Mouse (Mus musculus) thymus, postnatal 14 days (tissue): Measurements from ENCODE around the gene Mdm2.
A peak's percentile ranks its signal among the peaks of the same experiment; 100 is the strongest.
"Not testable (repeated sequence)": the region's sequence is repeated elsewhere in the genome, so short reads cannot be mapped to it uniquely, and the experiment has no call there.

Source experiments
- DNase-seq: peaks from one replicate; pipeline ENCODE4 v3.0.0; 2021

Gene Mdm2

DNA sequence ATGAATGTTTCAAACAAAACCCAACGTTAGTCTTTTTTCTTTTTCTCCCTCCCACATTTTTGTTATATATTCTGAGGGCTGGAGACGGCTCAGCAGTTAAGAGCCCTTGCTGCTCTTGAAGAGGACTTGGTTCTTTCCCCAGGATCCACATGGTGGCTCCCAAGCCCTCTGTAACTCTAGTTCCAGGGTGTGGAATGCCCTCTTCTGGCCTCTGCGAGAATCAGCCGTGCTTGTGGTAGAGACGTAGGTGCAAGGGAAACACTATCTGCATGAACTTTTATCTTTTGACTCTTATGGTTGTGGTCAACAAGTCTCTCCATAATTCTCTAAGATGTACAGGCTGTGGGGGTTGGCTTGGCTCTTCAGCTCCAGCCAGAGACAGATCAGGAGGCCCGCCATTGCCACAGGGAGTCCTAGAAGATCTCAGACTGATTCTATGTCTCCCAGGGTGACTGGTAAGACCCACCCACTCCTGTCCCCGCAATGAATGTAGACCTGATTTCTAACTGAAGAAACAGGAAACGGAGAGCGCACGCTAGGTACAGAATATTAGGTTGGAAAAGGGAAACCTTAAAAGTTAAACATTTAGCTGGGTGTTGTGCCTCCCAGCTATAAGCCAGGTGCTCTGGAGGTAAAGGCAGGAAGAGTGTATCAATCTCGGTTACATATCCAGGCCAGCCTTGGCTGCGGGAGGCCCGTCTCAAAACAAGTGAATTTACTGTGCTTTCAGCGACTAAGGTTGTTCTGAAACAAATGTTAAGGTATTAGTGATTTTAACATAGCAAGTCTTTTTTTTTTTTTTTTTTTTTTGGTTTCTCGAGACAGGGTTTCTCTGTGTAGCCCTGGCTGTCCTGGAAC lies 20.9 kb upstream of the Mdm2 start:
- DNase-seq, result peak; percentile 80

DNA sequence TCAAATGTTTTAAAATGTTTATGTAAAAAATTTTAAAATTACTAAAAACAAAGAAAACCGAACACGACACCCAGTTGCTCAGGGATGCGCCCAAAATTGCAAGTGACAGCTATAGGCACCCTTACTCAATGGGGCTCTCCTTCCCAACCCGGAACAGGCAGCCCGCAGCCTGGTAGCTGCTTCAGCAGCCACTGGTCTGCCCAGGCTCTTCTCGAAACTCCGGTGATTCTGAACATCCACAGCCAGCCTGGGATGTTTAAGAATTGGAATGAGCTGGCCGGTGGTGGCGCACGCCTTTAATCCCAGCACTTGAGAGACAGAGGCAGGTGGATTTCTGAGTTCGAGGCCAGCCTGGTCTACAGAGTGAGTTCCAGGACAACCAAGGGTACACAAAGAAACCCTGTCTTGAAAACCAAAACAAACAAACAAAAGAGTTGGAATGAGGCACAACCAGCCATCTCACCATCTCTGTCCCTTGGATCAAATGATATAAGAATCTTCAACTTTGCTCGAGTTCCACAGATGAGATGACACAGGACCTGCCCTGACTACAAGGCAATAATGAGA lies 20.2 kb upstream of the Mdm2 start:
- no peak for DNase-seq

DNA sequence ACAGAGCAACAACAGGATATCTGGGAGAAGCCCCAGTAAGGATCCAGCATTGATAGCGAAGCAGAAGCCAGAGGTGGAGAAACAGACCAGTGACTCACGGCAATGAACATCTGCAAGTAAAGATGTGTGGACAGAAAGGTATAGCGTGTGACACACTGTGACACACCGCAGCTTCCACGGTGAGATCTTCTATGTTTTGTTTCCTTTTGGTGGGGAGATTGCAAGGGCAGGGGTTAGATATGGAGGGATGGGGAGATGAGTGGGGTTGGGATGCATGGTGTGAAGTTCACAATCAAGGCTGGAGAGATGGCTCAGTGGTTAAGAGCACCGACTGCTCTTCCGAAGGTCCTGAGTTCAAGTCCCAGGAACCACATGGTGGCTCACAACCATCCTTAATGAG lies 19.6 kb upstream of the Mdm2 start:
- DNase-seq, result no peak

DNA sequence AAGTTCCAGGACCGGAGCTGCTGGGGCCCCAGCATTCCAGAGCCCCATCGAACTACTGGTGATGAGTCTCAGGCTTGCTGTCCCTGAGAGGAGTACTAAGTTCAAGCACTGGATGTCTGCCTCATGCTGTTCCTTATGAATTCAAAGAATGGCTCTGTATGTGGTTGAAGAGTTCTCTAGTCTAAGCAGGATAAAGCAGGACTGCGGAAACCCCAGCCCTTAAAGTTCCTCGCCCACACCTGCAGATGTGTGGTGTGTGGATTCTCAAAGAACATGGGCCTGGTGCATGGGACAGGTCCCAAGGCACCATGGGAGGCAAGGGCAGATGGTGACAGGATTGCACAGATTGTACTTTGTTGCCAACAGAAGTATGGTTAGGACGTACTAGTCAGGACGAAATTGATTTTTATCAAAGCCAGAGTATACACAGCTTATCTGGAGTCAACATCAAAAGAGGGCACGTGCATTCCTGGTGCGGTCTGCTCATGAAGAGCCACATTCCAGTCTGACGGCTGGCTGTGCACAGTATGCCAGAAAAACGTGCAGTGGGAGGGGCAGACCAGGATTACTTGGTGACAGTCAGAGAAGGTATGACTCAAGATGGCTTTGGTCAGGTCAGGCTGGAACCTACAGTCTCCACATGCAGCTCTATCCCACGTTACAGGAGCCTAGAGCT lies 18.7 kb upstream of the Mdm2 start:
- no peak for DNase-seq

DNA sequence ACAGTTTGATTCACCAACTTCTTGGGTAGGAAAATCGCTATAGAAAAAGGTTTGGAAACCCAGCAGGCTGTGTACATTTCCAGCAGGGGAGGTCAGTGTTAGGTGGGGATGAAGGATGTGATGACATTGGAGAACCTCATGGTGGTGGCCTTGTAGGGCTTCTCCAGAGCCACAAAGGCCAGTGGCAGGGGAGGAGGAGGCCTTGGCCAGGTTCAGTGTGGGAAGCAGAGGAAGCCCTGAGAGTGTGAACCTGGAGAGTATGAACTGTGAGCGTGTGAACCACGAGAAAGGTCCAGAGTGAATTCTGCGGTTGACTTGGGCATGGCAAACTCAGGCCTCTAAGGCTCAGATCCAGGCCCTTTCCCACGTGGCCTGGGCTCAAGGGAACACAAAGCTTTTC lies 18.0 kb upstream of the Mdm2 start:
- no peak for DNase-seq

DNA sequence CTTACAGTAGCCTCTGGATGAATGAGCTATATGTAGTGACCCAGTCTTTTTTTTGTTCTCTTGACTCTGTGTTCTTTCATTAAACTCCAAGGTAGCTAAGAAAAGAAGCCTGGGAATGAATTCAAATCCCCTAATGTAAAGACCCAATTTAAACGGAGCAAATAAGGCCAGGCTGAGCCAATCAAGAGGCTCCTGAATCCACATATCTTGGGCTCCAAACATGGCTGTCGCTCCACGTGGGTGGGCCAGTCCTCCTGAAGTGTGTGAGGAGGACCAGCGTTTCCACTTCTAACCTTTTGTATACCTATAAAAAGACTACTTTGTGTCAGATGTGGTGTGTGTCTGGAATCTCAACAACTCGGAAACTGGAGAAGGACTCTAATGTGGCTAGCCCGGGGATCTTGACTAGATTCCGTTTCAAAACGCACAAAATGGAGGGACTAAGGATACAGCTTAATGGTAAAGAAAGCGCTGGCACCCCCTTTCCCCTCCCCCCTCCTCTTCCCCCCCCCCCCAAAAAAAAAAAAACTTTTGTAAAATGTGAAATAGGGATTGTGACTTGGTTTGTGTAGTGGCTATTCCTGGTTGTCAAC lies 17.1 kb upstream of the Mdm2 start:
- DNase-seq, result no peak

DNA sequence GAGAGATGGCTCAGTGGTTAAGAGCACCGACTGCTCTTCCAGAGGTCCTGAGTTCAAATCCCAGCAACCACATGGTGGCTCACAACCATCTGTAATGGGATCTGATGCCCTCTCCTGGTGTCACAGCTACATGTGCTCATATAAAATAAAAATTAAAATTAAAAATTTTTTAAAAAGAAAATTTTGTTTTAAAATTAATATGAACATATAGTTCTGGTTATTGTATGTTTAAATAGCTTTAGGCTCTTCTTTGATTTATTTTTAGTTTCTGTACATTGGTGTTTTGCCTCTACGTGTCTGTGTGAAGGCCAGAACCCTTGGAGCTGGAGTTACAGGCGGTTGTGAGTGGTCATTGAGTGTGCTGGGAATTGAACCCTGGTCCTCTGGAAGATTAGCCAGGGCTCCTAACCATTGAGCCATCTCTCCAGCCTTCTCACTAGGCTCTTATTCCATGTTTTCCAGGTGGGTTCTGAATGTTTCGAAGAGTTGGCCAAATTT lies 16.4 kb upstream of the Mdm2 start:
- DNase-seq, result no peak

DNA sequence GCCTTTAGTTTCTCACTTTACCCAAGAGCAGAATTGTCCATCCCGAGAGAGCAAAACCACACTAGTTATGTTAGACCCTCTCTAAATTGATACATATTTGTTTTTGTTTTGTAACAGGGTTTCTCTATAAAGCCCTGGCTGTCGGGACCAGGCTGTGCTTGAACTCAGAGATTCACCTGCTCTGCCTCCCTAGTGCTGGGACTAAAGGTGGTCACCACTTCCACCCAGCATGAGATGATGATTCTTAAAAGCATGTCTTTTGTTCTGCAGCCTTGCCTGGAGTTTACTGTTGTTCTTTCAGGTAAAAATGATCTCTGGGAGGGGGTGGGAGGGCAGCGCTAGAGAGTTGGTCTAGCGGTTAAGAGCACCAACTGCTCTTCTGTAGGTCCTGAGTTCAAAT lies 15.8 kb upstream of the Mdm2 start:
- DNase-seq, result no peak

DNA sequence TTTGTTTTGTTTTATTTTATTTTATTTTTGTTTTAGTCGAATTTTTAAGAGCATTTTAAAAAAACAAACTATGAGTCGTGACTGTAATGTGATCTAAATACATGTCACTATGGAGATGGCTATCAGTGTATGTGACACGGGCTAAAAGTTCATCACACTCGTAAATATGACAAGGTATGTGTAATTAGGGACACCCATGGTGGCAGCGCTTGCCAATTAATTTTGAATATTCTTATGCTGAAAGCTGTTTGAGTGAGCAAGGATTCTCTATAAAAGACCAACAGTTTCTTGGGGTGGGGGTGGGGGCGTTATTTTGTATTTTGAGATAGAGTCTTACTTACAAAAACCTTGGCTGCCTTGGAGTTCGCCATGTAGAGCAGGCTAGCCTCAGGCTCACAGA lies 15.1 kb upstream of the Mdm2 start:
- no peak for DNase-seq

DNA sequence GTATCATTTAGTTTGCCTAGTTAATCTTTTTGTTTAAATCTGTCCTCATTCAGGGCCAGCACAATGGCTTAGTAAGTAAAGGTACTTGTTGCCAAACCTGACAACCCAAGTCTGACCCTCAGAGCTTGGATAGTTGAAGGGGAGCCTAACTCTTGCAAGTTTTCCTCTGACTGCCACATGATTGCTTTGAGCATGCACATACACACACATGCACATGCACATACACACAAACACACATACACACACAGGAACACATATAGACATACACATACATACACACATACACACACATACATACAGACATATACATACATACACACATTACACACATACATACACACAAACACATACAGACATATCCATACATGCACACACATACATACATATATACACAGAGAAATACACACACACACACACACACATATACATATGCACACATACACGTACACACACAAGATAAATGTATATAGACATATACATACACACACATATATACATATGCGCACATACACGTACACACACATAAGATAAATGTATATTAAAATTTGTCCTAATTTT lies 14.3 kb upstream of the Mdm2 start:
- DNase-seq, result no peak

DNA sequence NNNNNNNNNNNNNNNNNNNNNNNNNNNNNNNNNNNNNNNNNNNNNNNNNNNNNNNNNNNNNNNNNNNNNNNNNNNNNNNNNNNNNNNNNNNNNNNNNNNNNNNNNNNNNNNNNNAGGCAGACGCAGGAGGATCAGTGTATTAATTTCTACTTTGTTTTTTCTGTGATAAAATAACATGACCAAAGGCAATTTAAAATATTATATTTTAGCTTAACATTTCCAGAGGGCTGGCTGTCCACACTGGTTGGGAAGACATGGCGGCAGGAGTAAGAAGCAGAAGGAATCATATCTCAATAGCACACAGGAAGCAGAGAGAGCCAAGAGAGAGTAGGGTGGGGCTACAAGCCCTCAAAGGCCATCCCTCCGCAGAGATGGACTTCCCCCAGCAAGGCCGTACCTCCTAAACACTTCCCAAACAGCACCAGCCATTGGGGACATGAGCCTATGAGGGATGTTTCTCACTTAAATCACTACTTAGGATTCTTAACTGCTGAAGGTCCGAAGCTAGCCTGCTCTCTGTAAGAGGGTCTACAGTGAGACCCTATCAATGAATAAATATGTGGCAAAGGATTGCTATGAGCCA lies 13.7 kb upstream of the Mdm2 start:
- no peak for DNase-seq

DNA sequence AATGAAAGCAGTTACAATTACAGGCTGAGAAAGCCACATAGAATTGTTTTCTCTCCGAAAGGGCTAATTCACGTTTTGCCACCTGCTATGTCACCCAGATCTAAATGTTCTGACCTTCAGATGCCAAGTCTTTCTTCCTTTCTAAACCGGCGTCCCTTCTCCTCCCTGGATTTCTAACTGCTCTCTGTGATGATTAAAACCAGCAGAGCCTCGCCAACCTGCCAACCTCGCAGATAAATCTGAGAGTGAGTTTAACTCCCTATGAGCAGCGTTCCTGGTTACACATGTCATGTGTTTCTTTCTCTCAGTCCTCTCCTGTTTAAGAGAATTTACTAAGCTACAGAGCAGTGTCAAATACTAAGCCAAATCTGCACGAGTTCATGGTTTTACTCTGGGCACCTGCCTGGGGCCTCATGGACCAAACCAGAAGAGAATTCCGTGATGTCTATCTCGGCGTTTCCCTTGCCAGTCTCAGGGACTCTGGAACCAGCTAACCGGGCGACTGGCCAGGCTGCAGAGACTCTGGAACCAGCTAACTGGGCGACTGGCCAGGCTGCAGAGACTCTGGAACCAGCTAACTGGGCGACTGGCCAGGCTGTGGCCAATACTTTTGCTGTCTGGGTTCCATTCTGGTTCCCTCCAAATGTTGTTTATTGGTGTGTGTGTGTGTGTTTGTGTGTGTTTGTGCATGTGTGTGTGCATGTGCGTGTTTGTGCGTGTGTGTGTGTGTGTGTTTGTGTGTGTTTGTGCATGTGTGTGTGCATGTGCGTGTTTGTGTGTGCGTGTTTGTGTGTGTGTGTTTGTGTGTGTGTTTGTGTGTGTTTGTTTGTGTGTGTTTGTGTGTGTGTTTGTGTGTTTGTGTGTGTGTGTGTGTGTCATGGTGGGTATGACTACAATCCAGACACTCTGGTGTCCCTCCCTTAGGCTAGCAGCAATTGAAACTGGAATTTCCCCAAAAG lies 7.9 kb upstream of the Mdm2 start:
- no peak for DNase-seq

DNA sequence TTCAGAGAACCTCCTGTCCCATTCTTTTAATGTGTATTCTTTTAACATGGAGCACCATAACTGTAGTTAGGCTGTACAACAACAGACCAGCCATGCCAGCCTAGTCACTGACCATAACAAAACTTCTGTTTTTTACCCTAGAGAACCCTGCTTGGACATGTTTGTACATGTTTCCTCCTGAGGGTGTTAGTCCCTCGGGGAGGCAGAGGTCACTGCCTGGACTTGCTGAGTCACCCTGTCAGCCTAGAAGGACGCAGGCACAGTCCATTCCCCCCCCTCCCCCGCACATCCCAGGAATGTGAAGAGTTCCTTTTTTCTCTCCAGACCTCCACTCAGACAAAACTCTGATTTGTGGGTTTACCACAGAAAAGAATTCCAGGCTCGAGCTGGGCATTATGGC lies 7.0 kb upstream of the Mdm2 start:
- DNase-seq, result no peak

DNA sequence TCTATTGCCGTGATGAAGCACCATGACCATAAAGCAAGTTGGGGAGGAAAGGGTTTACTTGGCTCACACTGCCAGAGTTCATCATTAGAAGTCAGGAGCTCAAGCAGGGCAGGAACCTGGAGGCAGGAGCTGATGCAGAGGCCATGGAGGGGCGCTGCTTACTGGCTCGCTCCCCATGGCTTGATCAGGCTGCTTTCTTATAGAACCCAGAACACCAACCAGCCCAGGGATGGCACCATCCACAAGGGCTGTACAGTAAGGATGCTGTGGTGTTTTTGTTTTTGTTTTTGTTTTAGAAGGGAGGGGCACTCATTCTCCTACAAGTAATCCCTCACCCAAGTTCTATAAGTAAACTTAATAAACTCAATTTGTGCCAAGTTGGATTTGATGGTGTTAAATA lies 6.1 kb upstream of the Mdm2 start:
- no peak for DNase-seq

DNA sequence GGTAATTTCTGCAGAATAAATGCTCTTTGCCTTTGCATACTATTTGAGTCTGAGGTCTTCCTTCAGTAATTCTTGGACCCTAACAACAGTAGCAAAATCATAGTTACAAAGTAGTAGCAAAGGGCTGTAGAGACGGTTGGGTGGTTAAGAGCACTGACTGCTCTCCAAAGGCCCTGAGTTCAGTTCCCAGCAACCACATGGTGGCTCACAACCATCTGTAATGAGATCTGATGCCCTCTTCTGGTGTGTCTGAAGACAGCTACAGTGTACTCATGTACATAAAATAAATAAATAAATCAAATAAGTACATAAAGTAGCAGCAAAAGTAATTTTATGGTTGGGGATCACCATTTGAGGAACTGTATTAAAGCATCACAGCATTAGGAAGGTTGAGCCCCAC lies 5.1 kb upstream of the Mdm2 start:
- not testable (repeated sequence) for DNase-seq

DNA sequence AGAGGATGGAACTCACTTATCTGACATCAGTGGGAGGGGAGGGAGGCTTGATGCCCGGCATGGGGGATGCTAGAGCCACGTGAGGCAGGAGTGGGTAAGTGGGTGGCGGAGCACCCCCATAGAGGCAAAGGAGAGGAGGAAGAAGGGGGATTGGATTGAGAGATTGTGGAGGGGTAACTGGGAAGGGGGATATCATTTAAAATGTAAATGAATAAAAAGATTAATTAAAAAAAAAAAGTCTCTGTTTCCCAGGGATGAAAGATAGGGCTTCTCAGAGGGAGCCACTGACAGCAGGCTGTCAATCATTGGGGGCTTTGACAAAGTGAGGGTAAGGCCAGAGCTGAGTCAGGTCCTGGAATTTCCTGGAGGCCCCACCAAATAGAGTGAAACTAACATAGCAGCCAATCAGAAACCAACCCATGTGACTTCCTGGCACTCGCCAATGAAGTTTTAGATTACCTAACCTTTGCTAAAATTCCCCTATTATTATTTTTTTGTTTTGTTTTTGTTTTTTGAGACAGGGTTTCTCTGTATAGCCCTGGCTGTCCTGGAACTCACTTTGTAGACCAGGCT lies 4.5 kb upstream of the Mdm2 start:
- no peak for DNase-seq

DNA sequence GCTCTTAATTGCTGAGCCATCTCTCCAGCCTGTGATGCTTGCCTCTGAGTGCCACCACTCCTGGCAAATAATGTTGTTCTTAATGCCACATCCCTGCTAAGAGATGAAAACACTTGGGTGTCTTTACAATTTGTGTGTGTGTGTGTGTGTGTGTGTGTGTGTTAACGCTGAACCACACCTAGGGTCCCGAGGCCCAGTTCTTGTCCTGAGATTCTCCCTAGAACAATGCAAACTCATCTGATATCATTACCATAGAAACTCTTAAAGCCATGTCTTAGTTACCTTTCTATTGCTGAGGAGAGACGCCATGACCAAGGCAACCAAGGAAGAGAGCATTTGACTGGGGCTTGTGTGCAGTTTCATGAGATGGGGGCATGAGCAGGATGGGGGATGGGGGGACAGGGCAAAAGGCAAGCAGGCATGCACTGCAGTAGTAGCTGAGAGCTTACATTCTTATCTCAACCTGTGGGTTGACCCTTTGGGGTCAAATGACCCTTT lies 3.5 kb upstream of the Mdm2 start:
- DNase-seq, result no peak

DNA sequence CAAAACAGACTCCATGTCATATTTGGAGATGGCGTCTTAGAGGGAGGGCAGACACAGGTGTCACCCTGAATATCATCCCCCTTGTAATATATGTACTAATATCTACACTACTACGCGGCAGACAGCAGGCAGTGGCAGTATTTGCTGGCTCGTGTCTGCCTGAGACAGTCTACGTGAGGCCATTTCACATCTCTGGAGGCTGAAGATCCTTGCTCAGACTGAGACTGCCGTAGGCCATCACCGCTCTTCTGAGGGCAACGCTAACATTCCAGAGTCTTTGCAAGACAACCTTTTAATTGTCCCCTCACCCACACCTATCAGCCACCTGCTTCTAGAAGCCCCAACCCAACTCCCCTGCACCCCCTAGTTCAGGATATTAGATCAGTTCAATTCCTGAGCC lies 2.9 kb upstream of the Mdm2 start:
- no peak for DNase-seq

DNA sequence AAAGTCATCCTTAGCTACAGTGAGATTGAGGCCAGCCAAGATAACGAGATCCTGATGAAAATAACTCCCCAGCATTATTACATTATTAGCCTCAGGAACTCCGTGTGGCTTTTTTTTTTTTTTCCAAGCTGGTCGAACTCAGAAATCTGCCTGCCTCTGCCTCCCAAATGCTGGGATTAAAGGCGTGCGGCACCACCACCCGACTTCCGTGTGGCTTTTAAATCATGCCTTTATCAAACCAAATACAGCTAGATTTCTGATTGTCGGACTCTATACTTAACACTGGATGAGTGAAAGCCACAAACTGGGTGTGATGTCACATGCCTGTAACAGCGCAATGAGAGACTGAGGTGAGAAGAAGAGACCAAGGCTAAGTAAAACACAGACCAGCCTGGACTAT lies 2.3 kb upstream of the Mdm2 start:
- no peak for DNase-seq

DNA sequence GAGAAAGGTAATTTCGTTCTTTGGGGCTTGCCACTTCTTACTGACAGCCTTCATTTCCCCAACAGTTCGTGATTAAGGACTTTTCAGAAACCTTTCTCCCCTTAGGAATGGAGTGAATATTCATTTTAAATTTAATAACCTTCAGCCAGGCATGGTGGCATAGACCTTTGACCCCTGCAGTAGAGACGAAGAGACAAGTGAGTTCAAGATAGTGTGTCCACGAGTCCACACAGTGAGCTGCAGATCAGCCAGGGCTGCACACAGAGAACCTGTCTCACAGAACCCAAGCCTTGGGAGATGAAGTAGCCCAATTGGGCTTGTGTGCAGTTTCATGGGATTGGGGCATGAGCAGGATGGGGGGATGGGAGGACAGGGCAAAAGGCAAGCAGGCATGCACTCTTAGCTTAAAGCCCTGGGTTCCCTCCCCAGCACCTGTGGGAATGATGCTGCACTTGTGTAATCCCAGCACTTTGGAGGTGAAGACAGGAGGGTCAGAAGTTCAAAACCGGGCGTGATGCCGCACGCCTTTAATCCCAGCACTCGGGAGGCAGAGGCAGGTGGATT lies 1.7 kb upstream of the Mdm2 start:
- DNase-seq, result no peak

DNA sequence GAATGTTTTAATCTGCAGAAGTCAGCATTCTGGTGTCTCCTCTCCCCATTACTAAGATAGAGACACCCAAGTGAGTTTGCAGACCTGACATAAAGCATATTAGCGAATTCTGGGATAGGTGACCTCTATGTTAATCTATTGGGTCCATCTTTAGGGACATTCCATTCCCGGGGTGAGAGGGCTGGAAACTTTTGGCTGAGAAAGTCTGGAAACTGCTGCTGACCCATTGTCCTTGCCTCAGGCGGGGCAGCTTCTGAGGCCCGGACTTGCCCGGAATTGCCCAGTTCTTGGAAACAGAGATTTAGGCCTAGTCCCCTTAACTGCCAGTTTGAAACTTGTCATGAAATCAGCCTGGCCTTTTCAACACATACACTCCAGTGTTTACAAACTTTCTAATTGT lies 850 bp upstream of the Mdm2 start:
- peak; percentile 12 for DNase-seq
